Mouse (Mus musculus) intestine, embryonic 14.5 days (tissue): ENCODE results near the gene Uqcc1. TPM values are rescaled to one million over a fixed set of nuclear protein-coding genes. Genes with fewer than 3 reads are reported as not detected.

Experiments used
- ATAC-seq: fragments of 200-750 bp; cut with Nextera tagmentation; replicated peaks from 2 replicates; pipeline ENCODE4 v1.8.0; 2017; ENCODE audit warnings: low read depth, moderate number of reproducible peaks, moderate TSS enrichment, moderate library complexity; ENCODE audit not compliant: low FRiP score, low TSS enrichment
- DNase-seq: peaks from one replicate; pipeline ENCODE4 v3.0.0-alpha.2; 2018; ENCODE audit warnings: low spot score
- H3K27ac ChIP-seq: fragments of 300-500 bp; sonication (generic); 2 replicates; pipeline ENCODE4 v1.5.1; 2014; ENCODE audit warnings: low read depth, mild to moderate bottlenecking, control low read depth
- H3K27me3 ChIP-seq: fragments of 300-500 bp; sonication (generic); replicated peaks from 2 replicates; pipeline ENCODE4 v1.6.1; 2014; ENCODE audit warnings: low read length, control low read depth; ENCODE audit not compliant: control insufficient read depth, insufficient read depth
- H3K36me3 ChIP-seq: fragments of 300-500 bp; sonication (generic); 2 replicates; pipeline ENCODE4 v1.6.1; 2014; ENCODE audit warnings: low read length, control low read depth; ENCODE audit not compliant: control insufficient read depth, insufficient read depth
- H3K4me1 ChIP-seq: fragments of 300-500 bp; sonication (generic); replicated peaks from 2 replicates; pipeline ENCODE4 v1.6.1; 2014; ENCODE audit warnings: low read length, control low read depth, mixed read lengths; ENCODE audit not compliant: control insufficient read depth, insufficient read depth
- H3K4me2 ChIP-seq: fragments of 300-500 bp; sonication (generic); 2 replicates; pipeline ENCODE4 v1.6.1; 2014; ENCODE audit warnings: low read length
- H3K4me3 ChIP-seq: fragments of 300-500 bp; sonication (generic); 2 replicates; pipeline ENCODE4 v1.5.1; 2014; ENCODE audit warnings: low read depth, low read length, control low read depth, mixed read lengths
- H3K9ac ChIP-seq: fragments of 300-500 bp; sonication (generic); 2 replicates; pipeline ENCODE4 v1.6.1; 2014; ENCODE audit warnings: mild to moderate bottlenecking, low read length
- H3K9me3 ChIP-seq: fragments of 300-500 bp; sonication (generic); 2 replicates; pipeline ENCODE4 v1.6.1; 2016; ENCODE audit warnings: low read length, control low read depth; ENCODE audit not compliant: control insufficient read depth
- WGBS: fragments of 180-500 bp; shearing (Covaris S2); extraction: QIAGEN DNeasy Blood & Tissue Kit; methylation state at CpG from one replicate; pipeline ENCODE4 v1.1.7; 2014; 5-methylcytosine and 5-hydroxymethylcytosine counted together
- polyA plus RNA-seq: library from polyadenylated mRNA; unstranded; fragments of >200 nt; fragmentation: Nextera tagmentation; extraction: Ambion mirVana; gene quantifications from 2 replicates; pipeline ENCODE4 v1.2.1, GENCODE M21; 2014

Gene Uqcc1
- polyA plus RNA-seq, 1 experiment from 2014 or later, result 64.0 TPM

GRCm38 (mm10) chr2:155914684-155915083 is 15.4 kb downstream of the Uqcc1 start:
- no peak for ATAC-seq
- no peak for DNase-seq

GRCm38 (mm10) chr2:155903632-155904008 is 26.5 kb downstream of the Uqcc1 start:
- DNase-seq (no peak), ATAC-seq (no peak)
- Histone ChIP-seq H3K4me2 (no peak overlapping the region), H3K4me3 (no peak overlapping the region), H3K4me1 (no peaks in the 10 kb centered on the region), H3K9me3 (no peaks in the 10 kb centered on the region), H3K27ac (no peak overlapping the region), H3K27me3 (no peaks in the 10 kb centered on the region), H3K36me3 (peaks cover 47% of the 10 kb centered on the region), H3K9ac (no peak overlapping the region)
- WGBS, result 90% methylated on average over 6 of the region's 6 CpGs

More at GRCm38 (mm10) chr2:155914684-155915083, 15.4 kb downstream of the Uqcc1 start:
- 88% methylated on average over 6 of the region's 6 CpGs for WGBS
- peaks cover 49% of the 10 kb centered on the region for H3K36me3 ChIP-seq
- H3K9me3 ChIP-seq, result no peaks in the 10 kb centered on the region
- H3K4me3 ChIP-seq, result no peak overlapping the region
- no peak overlapping the region for H3K9ac ChIP-seq
- H3K27me3 ChIP-seq, result no peaks in the 10 kb centered on the region
- H3K4me2 ChIP-seq, result no peak overlapping the region
- no peaks in the 10 kb centered on the region for H3K4me1 ChIP-seq
- H3K27ac ChIP-seq, result no peak overlapping the region

DNA sequence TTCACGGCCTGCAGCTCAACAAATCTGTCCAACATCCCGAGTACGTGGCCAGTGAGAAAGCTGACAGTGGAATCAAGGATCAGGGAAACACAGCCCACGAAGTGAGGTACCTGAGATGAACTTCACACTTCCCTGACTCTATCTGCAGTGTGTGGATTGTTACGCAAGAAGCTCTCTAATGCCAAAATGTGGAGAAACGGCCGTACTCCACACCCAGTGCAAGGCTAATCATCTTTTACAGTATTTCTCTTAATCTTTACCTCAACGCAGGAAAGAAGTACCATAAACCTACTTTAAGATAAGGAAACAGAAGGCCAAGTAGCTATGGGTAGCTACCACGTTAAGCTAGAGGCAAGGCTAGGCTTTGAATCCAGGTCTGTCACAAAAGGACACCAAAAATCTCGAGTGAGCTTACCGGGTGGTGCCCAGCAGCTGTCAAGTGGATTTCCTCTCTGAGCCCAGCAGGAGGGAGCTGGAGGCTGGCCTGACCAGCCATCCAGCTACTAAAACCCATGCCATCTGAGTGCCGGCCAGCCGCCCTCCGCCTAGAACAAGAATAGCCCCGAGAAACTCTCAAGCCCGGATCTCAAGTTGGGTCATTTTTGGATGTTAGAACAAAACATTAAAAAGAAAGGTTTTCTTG is 27.0 kb downstream of the Uqcc1 start:
- Histone ChIP-seq H3K4me1 (no peaks in the 10 kb centered on the region), H3K27ac (no peak overlapping the region), H3K9ac (no peak overlapping the region), H3K4me3 (no peak overlapping the region), H3K36me3 (peaks cover 46% of the 10 kb centered on the region), H3K27me3 (no peaks in the 10 kb centered on the region), H3K9me3 (no peaks in the 10 kb centered on the region), H3K4me2 (no peak overlapping the region)
- no peak for ATAC-seq
- WGBS, result 83% methylated on average over 16 of the region's 16 CpGs
- no peak for DNase-seq

DNA sequence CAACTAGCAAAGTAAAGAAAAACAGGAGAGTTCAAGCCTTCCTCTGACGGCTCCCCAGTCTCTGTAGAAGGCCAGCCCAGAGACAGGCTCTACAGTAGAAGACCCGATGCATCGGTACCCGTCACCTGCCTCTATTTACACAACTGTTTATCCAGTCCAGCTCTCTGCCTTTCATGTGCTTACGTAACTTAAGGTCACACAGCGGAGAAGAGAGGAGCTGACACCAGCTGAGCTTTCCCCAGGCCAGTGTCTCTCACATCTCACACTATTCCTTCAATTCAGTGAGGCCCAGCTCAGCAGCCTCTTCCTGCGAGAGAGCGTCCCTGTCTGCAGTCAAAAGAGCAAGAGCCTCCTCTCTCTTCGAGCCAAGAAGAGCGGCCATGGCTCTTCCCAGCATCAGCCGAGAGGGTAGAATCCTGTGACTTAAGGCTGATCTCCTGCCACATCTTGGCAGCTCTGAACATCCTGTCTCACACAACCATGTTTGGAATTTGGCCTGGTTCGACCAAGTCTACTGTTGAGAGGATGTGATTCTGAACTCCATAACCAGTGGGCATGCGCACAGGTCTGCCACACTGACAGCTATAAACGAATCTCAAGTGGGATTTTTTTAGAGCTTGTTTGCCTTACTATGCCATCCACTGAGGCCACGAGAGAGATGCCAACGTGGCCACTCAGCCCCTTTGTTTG is 34.9 kb downstream of the Uqcc1 start:
- H3K27ac ChIP-seq, result no peak overlapping the region
- no peaks in the 10 kb centered on the region for H3K9me3 ChIP-seq
- peaks cover 42% of the 10 kb centered on the region; the same call in 1 of the 2 replicates for H3K36me3 ChIP-seq
- ATAC-seq (no peak), DNase-seq (no peak)
- no peaks in the 10 kb centered on the region for H3K4me1 ChIP-seq
- no peak overlapping the region for H3K4me3 ChIP-seq
- no peak overlapping the region for H3K9ac ChIP-seq
- H3K4me2 ChIP-seq, result no peak overlapping the region
- no peaks in the 10 kb centered on the region for H3K27me3 ChIP-seq
- WGBS, result 73% methylated on average over 16 of the region's 16 CpGs

GRCm38 (mm10) chr2:155894307-155895045 is 35.6 kb downstream of the Uqcc1 start:
- ATAC-seq, result no peak
- H3K9me3 ChIP-seq, result no peaks in the 10 kb centered on the region
- WGBS, result 75% methylated on average over 13 of the region's 13 CpGs
- no peak overlapping the region for H3K9ac ChIP-seq
- no peak overlapping the region for H3K27ac ChIP-seq
- peaks cover 38% of the 10 kb centered on the region; the same call in 1 of the 2 replicates for H3K36me3 ChIP-seq
- no peak for DNase-seq
- H3K27me3 ChIP-seq, result no peaks in the 10 kb centered on the region
- H3K4me3 ChIP-seq, result no peak overlapping the region
- no peak overlapping the region for H3K4me2 ChIP-seq
- H3K4me1 ChIP-seq, result no peaks in the 10 kb centered on the region

- no peak for ATAC-seq
- DNase-seq, result no peak
- 91% methylated on average over 12 of the region's 12 CpGs for WGBS
- no peak overlapping the region for H3K4me3 ChIP-seq
- no peak overlapping the region for H3K4me2 ChIP-seq
- peaks cover 41% of the 10 kb centered on the region for H3K36me3 ChIP-seq
- H3K9me3 ChIP-seq, result no peaks in the 10 kb centered on the region
- H3K4me1 ChIP-seq, result no peaks in the 10 kb centered on the region
- no peak overlapping the region for H3K9ac ChIP-seq
- no peak overlapping the region for H3K27ac ChIP-seq
- H3K27me3 ChIP-seq, result no peaks in the 10 kb centered on the region
These were observed 43.3 kb downstream of the Uqcc1 start for GRCm38 (mm10) chr2:155886776-155887175.

DNA sequence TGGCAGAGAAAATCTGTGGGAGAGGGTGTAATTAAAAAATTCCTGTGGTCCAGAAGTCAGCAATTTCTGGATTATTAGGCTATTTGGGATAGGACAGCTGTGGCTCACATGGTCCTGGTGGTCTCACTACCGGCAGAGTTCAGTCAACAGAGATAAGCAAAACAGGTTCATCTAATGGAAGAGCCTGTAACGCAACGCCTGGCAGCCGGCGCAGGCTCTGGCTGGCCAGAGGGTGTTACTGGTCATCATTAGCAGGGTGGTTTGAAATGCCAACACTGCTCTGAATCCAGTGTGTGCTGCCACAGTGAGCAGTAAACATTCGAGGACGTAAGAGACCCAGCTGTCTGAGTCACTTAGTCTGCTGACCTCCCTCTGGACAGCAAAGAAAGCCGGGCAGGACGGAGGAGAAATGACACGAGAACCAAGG is 44.8 kb downstream of the Uqcc1 start:
- H3K27me3 ChIP-seq, result no peaks in the 10 kb centered on the region
- no peak overlapping the region for H3K4me3 ChIP-seq
- DNase-seq, result no peak
- H3K36me3 ChIP-seq, result peaks cover 38% of the 10 kb centered on the region
- H3K27ac ChIP-seq, result no peak overlapping the region
- 82% methylated on average over 10 of the region's 10 CpGs for WGBS
- no peak for ATAC-seq
- no peak overlapping the region for H3K4me2 ChIP-seq
- no peak overlapping the region for H3K9ac ChIP-seq
- H3K9me3 ChIP-seq, result no peaks in the 10 kb centered on the region
- H3K4me1 ChIP-seq, result no peaks in the 10 kb centered on the region

DNA sequence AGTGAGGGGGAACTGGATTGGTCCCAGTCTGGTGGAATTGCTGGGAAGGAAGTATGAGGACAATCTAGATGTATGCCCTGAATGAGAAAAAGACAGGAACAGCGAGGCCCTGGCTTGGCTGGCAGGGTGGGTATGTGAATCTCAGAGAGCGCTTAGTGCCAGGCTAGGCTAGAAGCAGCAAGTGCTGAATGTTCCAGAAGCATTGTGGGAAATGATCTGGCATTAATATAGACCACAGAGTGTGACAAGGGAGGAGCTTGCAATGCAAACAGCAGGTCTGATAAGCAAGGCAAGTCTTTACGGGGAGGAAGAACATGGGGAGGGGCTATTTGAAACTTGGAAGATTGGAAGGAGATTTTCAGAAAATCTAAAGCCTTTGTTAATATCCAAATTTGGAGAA is 48.0 kb downstream of the Uqcc1 start:
- H3K4me3 ChIP-seq, result no peak overlapping the region
- no peaks in the 10 kb centered on the region for H3K4me1 ChIP-seq
- H3K27me3 ChIP-seq, result no peaks in the 10 kb centered on the region
- ATAC-seq, result no peak
- no peak for DNase-seq
- no peaks in the 10 kb centered on the region for H3K9me3 ChIP-seq
- no peak overlapping the region for H3K9ac ChIP-seq
- WGBS, result 80% methylated on average over 3 of the region's 3 CpGs
- H3K27ac ChIP-seq, result no peak overlapping the region
- H3K4me2 ChIP-seq, result no peak overlapping the region
- H3K36me3 ChIP-seq, result peaks cover 48% of the 10 kb centered on the region
